Mouse (Mus musculus): ENCODE data around the gene Smim17. TPM values are rescaled to one million over a fixed set of nuclear protein-coding genes. Genes with fewer than 3 reads are reported as not detected.
A peak's percentile ranks its signal among the peaks of the same experiment; 100 is the strongest.

The Smim17 gene
- polyA plus RNA-seq, 1 experiment from 2014 or later, result not detected

- Histone ChIP-seq H3K27me3 (ENCODE audit: insufficient read depth, low read length) (no peaks in the 10 kb centered on the region), H3K9me3 (ENCODE audit: low read length) (no peaks in the 10 kb centered on the region), H3K27ac (ENCODE audit: low read depth) (no peak overlapping the region), H3K36me3 (replicated peaks; ENCODE audit: insufficient read depth, low read length) (0 out of 2 replicates have a peak, but pooled peaks cover 2% of the 10 kb centered on the region), H3K9ac (replicated peaks) (no peak overlapping the region), H3K4me1 (ENCODE audit: insufficient read depth) (no peaks in the 10 kb centered on the region), H3K4me3 (ENCODE audit: low read depth, low read length) (no peak overlapping the region), H3K4me2 (ENCODE audit: low read depth, low read length) (no peak overlapping the region)
- 75% methylated on average over 3 of the region's 3 CpGs for WGBS (ENCODE audit: insufficient replicate concordance)
- TF ChIP-seq CTCF (IDR thresholded peaks at IDR 0.05; ENCODE audit: low read depth) (no peak), EP300 (IDR thresholded peaks at IDR 0.05; ENCODE audit: low read depth) (no peak)
- ATAC-seq (no peak), DNase-seq (no peak)
Observed at GRCm38 (mm10) chr7:6372993-6373392, 25.5 kb upstream of the Smim17 start.

- no peak overlapping the region for H3K4me3 ChIP-seq (ENCODE audit: low read depth, low read length)
- H3K9ac ChIP-seq (replicated peaks), result no peak overlapping the region
- H3K9me3 ChIP-seq (ENCODE audit: low read length), result no peaks in the 10 kb centered on the region
- no peaks in the 10 kb centered on the region for H3K36me3 ChIP-seq (replicated peaks; ENCODE audit: insufficient read depth, low read length)
- WGBS (ENCODE audit: insufficient replicate concordance), result 78% methylated on average over 8 of the region's 8 CpGs
- peaks cover 7% of the 10 kb centered on the region for H3K4me1 ChIP-seq (ENCODE audit: insufficient read depth)
- TF ChIP-seq CTCF (IDR thresholded peaks at IDR 0.05; ENCODE audit: low read depth), result no peak
- TF ChIP-seq EP300 (IDR thresholded peaks at IDR 0.05; ENCODE audit: low read depth), result no peak
- no peak for DNase-seq
- no peaks in the 10 kb centered on the region for H3K27me3 ChIP-seq (ENCODE audit: insufficient read depth, low read length)
- H3K27ac ChIP-seq (ENCODE audit: low read depth), result no peak overlapping the region
- H3K4me2 ChIP-seq (ENCODE audit: low read depth, low read length), result no peak overlapping the region
- ATAC-seq, result no peak
Observed at GRCm38 (mm10) chr7:6378441-6378840, 20.1 kb upstream of the Smim17 start.

DNA sequence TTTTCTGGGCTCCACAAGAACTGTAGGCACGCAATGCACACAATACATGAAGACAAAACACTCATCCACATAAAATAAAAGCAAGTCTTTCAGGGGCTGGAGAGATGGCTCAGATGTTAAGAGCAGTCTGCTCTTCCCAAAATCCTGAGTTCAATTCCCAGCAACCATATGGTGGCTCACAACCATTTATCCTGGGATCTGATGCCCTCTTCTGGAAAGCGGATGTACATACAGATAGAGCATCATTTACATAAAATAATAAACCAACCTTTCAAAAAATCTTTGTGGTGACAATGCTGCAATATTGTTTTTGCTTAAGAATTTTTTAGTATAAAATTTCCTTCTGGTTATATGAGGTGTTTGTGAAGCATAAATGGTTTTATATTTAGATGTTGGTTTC lies 17.1 kb upstream of the Smim17 start:
- H3K4me1 ChIP-seq (ENCODE audit: insufficient read depth), result peaks cover 14% of the 10 kb centered on the region
- no peak overlapping the region for H3K9ac ChIP-seq (replicated peaks)
- no peak for ATAC-seq
- DNase-seq, result no peak
- no peak overlapping the region for H3K4me3 ChIP-seq (ENCODE audit: low read depth, low read length)
- no peaks in the 10 kb centered on the region for H3K36me3 ChIP-seq (replicated peaks; ENCODE audit: insufficient read depth, low read length)
- peak; percentile 26; the same call in 1 of the 2 replicates for TF ChIP-seq CTCF (IDR thresholded peaks at IDR 0.05; ENCODE audit: low read depth)
- TF ChIP-seq EP300 (IDR thresholded peaks at IDR 0.05; ENCODE audit: low read depth), result no peak
- no peaks in the 10 kb centered on the region for H3K9me3 ChIP-seq (ENCODE audit: low read length)
- WGBS (ENCODE audit: insufficient replicate concordance), result 79% methylated on average over 2 of the region's 2 CpGs
- no peak overlapping the region for H3K27ac ChIP-seq (ENCODE audit: low read depth)
- no peaks in the 10 kb centered on the region for H3K27me3 ChIP-seq (ENCODE audit: insufficient read depth, low read length)
- H3K4me2 ChIP-seq (ENCODE audit: low read depth, low read length), result no peak overlapping the region

DNA sequence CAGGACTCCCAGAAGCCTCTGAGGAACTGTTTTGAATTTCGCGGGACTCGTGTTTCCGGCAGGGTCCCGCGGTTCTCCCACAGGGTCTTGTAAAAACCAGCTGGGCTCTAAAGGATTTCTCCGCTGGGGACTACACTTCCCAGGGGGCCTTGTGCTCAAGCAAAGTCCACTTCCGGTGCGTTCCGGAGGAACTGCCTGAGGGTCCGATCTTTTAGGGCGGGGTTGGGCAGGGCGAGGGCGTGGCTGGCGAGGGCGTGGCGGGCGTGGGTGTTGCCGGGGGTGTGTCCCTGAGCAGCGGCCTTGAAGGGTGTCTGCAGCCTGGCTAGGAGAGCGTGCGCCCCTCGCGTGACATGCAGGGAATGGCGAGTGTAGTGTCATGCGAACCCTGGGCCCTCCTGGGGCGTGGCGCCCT lies 15.5 kb upstream of the Smim17 start, which contains the start of gene Zfp28:
Gene Zfp28 (plus strand): TSS at position 252 of the 412 bp plus-strand sequence.
- peak; percentile 94 for DNase-seq
- H3K4me3 ChIP-seq (ENCODE audit: low read depth, low read length), result peak within 1 kb of the TSS; percentile 55
- H3K9me3 ChIP-seq (ENCODE audit: low read length), result no peaks in the 10 kb centered on the region
- H3K4me2 ChIP-seq (ENCODE audit: low read depth, low read length), result peak within 1 kb of the TSS; percentile 84
- H3K27me3 ChIP-seq (ENCODE audit: insufficient read depth, low read length), result no peaks in the 10 kb centered on the region
- H3K4me1 ChIP-seq (ENCODE audit: insufficient read depth), result peaks cover 14% of the 10 kb centered on the region
- WGBS (ENCODE audit: insufficient replicate concordance), result under 1% methylated on average over 23 of the region's 28 CpGs
- H3K9ac ChIP-seq (replicated peaks), result peak within 1 kb of the TSS; percentile 33; the same call in 1 of the 2 replicates
- H3K36me3 ChIP-seq (replicated peaks; ENCODE audit: insufficient read depth, low read length), result no peaks in the 10 kb centered on the region
- TF ChIP-seq CTCF (IDR thresholded peaks at IDR 0.05; ENCODE audit: low read depth), result peak; percentile 44; the same call in 1 of the 2 replicates
- TF ChIP-seq EP300 (IDR thresholded peaks at IDR 0.05; ENCODE audit: low read depth), result no peak
- ATAC-seq, result peak; percentile 97
- no peak within 1 kb of the TSS for H3K27ac ChIP-seq (ENCODE audit: low read depth)

DNA sequence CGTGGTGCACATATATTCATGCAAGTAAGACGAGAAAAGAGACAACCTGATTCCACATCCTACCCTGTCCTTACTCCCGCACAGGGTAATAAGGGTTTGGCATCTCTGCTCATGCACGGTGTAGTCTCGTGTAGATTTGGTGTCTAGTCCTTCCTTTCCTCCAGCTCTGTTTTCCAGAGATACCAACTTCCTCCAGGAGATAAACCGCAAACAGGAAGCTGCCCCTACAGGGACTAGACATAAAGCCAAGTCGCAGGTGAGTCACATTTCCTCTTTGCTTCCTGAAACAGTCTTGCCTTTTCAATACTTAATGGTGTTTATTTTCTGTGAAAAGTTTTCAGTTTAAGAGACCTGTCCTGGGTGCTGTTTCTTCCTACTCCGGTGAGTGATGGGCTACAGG lies 14.5 kb upstream of the Smim17 start:
- Histone ChIP-seq H3K9me3 (ENCODE audit: low read length) (no peaks in the 10 kb centered on the region), H3K4me3 (ENCODE audit: low read depth, low read length) (no peak overlapping the region), H3K27me3 (ENCODE audit: insufficient read depth, low read length) (no peaks in the 10 kb centered on the region), H3K4me1 (ENCODE audit: insufficient read depth) (peaks cover 14% of the 10 kb centered on the region), H3K4me2 (ENCODE audit: low read depth, low read length) (peak overlapping the region; percentile 84), H3K36me3 (replicated peaks; ENCODE audit: insufficient read depth, low read length) (no peaks in the 10 kb centered on the region), H3K27ac (ENCODE audit: low read depth) (no peak overlapping the region), H3K9ac (replicated peaks) (no peak overlapping the region)
- no peak for ATAC-seq
- no peak for TF ChIP-seq CTCF (IDR thresholded peaks at IDR 0.05; ENCODE audit: low read depth)
- no peak for TF ChIP-seq EP300 (IDR thresholded peaks at IDR 0.05; ENCODE audit: low read depth)
- DNase-seq, result no peak
- WGBS (ENCODE audit: insufficient replicate concordance), result 31% methylated on average over 8 of the region's 8 CpGs

GRCm38 (mm10) chr7:6386995-6387394 lies 11.5 kb upstream of the Smim17 start:
- Histone ChIP-seq H3K4me1 (ENCODE audit: insufficient read depth) (peaks cover 14% of the 10 kb centered on the region), H3K27me3 (ENCODE audit: insufficient read depth, low read length) (no peaks in the 10 kb centered on the region), H3K36me3 (replicated peaks; ENCODE audit: insufficient read depth, low read length) (no peaks in the 10 kb centered on the region), H3K9ac (replicated peaks) (no peak overlapping the region), H3K4me3 (ENCODE audit: low read depth, low read length) (no peak overlapping the region), H3K9me3 (ENCODE audit: low read length) (no peaks in the 10 kb centered on the region), H3K27ac (ENCODE audit: low read depth) (no peak overlapping the region), H3K4me2 (ENCODE audit: low read depth, low read length) (no peak overlapping the region)
- no peak for TF ChIP-seq CTCF (IDR thresholded peaks at IDR 0.05; ENCODE audit: low read depth)
- ATAC-seq (no peak), DNase-seq (no peak)
- WGBS (ENCODE audit: insufficient replicate concordance), result 87% methylated on average over 7 of the region's 8 CpGs

GRCm38 (mm10) chr7:6388971-6389370 lies 9.5 kb upstream of the Smim17 start:
- H3K36me3 ChIP-seq (replicated peaks; ENCODE audit: insufficient read depth, low read length), result peaks cover 4% of the 10 kb centered on the region; the same call in 1 of the 2 replicates
- no peak for ATAC-seq
- TF ChIP-seq CTCF (IDR thresholded peaks at IDR 0.05; ENCODE audit: low read depth), result no peak
- TF ChIP-seq EP300 (IDR thresholded peaks at IDR 0.05; ENCODE audit: low read depth), result no peak
- WGBS (ENCODE audit: insufficient replicate concordance), result 78% methylated on average over 5 of the region's 5 CpGs
- H3K4me2 ChIP-seq (ENCODE audit: low read depth, low read length), result no peak overlapping the region
- H3K4me1 ChIP-seq (ENCODE audit: insufficient read depth), result peaks cover 2% of the 10 kb centered on the region; the same call in 1 of the 2 replicates
- H3K27ac ChIP-seq (ENCODE audit: low read depth), result no peak overlapping the region
- H3K9me3 ChIP-seq (ENCODE audit: low read length), result no peaks in the 10 kb centered on the region
- no peak overlapping the region for H3K4me3 ChIP-seq (ENCODE audit: low read depth, low read length)
- DNase-seq, result no peak
- H3K27me3 ChIP-seq (ENCODE audit: insufficient read depth, low read length), result no peaks in the 10 kb centered on the region
- H3K9ac ChIP-seq (replicated peaks), result no peak overlapping the region

Measured in liver, postnatal 0 days (tissue).